Mouse (Mus musculus): ENCODE results near the gene Klf14.

Klf14 gene

DNA sequence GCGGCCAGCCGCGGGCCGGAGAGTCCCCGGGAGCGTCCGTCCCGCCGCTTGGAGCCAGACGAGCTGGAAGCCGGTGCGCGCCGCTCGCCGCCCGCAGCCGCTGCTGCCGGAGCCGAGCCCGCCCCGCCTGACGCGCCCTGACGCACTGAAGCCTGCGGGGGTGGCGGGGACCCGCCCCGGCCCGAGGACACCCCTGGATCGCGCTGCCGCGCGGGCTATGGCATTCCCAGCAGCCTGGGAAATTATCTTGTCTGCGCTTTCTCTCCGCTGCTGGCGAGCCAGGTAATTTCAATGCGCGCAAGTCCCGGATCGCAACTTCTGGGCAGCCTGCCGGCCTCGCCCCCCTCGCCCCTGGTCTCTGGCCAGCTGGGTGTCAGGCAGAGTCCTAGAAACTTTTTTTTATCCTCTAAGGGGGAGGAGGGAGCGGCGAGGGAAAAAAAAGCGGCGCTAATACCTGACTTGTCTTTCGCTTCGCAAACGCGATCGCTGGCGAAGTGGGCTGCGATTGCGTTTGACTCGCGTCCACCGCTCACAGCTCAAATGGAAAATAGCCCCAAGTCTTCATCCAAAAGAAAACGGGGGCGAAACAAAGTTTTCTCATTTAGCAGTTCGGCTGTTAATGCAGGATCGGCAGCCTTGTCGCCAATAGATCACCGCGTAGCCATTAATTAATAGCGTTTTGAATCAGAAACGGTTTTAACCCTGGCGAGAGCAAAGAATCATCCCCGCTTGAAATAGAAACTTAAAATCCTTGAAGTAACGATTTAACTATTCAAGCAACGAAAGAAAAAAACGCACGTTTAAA is at the start of gene Klf14:
Gene Klf14 (minus strand): TSS at position 343 of the 805 bp plus-strand sequence.
- in situ Hi-C loops (cut with MboI, MseI): loop anchor here (5.0 kb wide), 1 partner anchor 52 kb away; no protein-coding TSS in a partner anchor

DNA sequence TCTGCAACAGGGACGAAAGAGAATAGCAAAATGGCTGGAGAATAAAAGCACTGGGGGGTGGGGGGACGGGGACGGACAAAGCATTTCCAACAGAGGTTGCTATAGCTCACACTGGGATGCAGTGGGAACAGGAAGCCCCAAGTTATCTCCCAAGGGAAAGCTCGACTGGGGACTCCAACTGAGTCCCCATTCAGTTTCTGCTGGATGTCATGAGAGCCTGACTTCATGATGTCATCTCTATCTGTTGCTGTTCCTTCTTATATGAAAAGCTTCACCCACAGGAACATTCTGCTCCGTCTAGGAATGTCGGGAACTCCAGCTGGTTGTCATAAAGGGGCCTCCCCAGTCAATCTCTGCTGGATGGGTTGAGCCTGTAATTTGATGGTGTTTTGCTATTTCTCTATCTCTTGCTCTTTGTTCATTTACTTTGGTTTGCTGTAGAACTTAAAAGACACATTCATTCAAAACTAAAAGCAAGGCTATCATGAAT is 47.3 kb upstream of the Klf14 start:
- in situ Hi-C loops (cut with MboI, MseI): no loop called here

DNA sequence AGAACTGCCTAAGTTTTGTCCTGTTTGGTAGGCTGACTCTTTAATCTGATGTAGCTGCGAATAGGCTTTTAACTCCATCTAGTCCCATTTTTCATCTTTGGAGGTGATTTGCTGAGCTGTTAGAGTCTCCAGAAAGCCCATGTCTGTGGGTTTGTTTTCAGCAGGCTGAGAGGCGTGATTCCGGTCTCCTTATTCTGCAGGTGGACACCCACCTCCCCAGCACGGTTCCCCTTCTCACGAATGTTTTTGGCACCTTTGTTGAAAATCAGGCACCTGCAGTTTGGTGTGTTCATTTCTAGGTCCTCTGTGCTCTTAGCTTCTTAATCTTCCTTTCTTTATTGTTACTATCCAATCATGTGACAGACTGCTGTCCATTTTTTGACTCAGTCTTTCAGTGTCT is 27.5 kb upstream of the Klf14 start:
- in situ Hi-C loops (cut with MboI, MseI): loop anchor here (10.0 kb wide), 1 partner anchor 242 kb away; no protein-coding TSS in a partner anchor

DNA sequence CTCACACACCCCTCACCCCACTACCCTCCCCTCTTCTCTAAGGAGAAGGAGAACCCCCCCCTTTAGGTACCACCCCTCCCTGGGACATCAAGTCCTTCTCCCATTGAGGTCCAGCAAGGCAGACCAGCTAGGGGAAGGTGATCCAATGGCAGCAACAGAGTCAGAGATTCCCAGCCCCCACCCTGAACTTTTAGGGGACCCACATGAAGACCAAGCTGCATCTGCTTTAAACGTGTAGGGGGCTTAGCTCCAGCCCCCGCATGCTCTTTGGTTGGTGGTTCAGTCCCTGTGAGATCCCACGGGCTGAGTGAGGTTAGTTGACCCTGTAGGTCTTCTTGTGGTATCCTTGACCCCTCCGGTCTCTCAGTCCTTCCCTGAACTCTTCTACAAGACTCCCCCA is 24.1 kb upstream of the Klf14 start:
- in situ Hi-C loops (cut with MboI, MseI): loop anchor here (5.0 to 10.0 kb wide), 2 partner anchors 238 to 581 kb away; partner anchors contain the start of gene Klhdc10

DNA sequence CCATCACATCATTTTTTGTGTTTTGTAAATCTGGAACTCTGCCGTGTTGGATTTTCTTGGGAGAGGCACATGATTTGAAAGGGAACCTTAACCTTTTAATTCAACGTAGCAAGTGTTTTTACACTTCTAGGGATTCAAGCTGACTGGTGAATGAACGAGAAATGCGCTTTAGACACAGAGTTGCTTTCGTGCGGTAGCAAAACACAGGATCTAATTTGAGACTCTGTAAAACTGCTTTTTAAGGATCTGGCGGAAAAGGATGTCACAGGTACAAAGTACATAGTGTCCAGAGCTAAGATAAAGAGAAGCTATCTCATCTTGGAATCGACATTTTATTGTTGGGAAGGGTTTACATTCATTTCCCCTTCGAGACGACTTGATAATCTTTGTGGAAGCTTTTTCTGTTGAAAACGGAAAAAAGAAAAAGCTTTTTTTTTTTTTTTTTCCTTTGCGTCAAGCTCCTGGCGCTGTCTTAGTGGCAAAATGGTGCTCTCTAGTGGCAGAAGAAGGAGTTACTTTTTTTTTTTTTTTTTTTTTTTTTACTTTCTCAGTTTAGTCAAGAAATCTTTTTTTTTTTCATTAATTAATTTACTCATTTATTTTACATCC is 23.6 kb upstream of the Klf14 start:
- in situ Hi-C loops (cut with MboI, MseI): loop anchor here (5.0 to 10.0 kb wide), 2 partner anchors 238 to 580 kb away; partner anchors contain the start of gene Klhdc10

DNA sequence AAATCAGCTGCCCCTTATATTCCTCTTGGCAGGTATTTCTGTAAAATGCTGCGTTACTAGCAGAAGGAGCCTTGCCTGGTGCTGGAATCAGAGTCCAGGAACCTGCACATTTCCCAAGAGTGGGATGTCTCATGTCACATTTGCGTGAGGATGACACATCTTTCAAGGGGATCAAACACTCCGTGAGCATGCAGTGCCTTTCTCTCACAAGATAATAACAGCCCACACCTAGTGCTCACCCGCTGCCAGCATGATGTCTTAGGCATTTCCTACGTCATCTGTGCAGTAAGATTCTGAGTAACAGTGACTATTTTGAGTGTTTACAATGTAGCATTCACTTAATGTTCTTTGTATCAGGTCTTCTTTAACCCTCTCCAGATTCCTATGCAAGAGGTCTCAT is 22.5 kb upstream of the Klf14 start:
- in situ Hi-C loops (cut with MboI, MseI): loop anchor here (5.0 to 10.0 kb wide), 2 partner anchors 237 to 579 kb away; partner anchors contain the start of gene Klhdc10

DNA sequence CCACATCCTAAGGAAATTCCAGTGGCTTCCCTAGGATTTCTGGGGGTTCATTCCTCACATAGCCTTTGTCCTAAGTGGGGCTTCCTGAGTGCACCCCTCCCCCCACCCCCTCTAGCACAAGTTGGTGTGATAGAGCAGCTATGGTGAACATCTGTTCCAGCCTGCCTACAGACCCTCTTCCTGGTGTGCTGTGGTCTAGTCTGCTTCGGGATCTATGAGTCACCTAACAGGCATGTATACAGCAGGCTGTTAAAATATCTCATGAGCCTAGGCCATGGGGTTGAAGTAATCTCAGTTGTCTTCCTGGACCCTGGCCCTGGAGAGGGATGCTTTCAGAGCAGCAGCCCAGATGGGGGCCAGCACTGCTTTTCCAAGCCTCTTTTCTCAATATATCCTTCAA is 19.7 kb upstream of the Klf14 start:
- in situ Hi-C loops (cut with MboI, MseI): no loop called here

DNA sequence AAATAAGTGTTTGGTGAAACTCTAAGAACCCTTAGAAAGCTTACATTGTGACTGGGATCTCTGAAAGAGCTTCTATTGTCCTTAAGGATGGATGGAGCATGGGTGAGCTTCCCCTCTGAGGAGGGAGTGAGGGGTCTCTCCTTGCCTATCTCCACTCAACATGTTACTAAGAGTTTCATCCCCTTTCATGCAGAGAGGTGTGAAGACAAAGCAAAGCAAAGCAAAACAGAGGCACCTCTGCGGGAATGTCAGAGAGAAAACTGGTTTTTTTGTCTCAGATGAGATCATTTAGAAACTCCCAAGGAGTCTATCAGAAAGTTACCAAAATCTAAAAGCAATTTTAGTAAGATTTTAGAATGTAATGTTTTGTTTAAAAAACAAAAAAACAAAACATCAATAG is 13.2 kb upstream of the Klf14 start:
- in situ Hi-C loops (cut with MboI, MseI): no loop called here

DNA sequence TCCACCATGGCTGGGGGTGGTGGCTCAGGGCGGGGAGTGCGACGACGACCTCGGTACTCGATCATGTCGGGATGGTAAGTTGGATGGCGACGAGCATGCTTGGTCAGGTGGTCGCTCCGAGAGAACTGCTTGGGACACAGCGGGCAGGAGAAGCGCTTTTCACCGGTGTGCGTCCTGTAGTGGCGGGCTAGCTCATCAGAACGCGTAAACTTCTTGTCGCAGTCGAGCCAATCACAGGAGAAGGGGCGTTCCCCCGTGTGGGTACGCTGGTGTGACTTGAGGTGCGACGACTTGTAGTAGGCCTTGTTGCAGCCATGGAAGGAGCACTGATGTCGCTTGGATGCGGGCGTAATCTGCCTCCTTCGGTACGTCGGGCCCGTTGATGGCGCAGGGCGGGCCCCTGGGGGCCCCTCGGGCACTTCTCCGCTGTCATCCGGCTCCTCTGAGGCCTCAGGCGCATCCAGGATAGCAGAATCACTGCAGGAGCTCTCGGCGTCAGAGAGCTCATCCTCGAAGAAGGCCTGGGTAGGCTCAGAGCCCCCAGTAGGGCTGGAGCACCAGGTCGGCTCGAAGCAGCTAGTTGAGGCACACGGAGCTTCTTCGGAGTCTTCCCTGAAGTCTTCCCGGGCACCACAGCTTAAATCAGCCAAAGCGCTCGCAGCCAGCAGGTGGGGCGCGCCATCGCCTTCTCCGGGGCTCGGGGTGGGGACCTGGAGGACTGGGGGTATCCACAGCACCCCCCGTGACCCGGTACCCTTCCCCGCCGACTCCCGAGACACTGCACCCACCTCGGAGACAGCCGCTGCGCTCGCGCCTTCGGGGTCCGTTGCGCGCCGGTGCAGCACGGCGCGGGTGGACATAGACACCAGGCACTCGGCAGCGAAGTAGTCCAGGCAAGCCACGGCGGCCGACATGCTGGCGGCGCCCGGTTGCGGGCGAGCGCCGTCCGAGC is 818 bp downstream of the Klf14 start:
- in situ Hi-C loops (cut with MboI, MseI): loop anchor here (5.0 kb wide), 1 partner anchor 51 kb away; no protein-coding TSS in a partner anchor

DNA sequence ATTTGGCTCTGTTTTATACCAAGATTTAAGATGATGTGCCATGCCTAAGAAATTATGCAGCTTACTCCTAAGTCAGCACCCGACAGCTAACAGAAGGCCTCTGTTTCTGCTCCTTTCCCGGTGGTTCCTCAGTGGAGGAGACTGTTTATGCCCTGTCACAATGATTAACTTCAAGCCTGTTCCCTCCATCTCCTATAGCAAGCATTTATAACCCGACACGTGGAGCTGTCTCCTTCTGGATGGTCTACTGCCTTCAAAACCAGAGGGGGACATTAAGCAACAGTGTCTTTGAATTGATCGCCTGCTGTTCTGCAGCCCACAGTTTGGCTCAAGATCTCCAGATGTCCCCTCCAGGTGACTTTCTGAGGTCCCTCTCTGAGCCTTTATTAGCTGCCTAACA is 19.6 kb downstream of the Klf14 start:
- in situ Hi-C loops (cut with MboI, MseI): loop anchor here (5.0 kb wide), 1 partner anchor 503 kb away; no protein-coding TSS in a partner anchor

DNA sequence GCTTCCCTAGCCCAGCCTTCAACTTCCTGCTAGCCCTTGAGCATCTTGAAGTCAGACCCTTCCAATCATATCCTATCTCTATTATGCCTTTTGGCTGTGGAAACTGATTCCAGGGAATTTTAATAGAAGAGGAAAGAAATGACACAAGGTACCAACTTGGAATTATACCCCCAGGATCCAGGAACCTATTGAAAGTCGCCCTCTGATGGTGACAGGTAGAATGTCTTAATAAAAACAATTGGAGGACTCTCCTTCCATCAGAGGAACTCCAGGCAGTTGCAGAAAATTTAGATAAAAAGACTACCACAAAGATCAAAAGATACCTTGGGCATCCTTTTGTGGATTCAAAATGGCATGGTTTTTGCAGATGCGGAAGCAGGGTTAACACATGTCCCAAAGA is 36.1 kb downstream of the Klf14 start:
- in situ Hi-C loops (cut with MboI, MseI): no loop called here

DNA sequence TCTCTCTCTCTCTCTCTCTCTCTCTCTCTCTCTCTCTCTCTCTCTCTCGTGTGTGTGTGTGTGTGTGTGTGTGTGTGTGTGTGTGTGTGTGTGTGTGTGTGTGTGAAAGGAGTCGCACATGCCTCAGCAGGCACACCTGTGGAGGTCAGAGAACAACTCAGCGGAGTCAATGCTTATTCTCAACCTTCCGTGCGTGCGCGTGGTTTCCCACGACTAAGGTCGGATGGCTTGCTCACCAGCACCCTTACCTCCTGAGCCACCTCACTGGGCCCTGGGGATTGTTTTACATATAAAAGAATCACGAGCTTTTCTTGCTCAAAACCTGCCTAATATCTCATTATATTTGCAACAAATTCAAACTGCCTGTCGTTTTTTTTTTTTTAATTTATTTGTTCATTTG is 37.1 kb downstream of the Klf14 start:
- in situ Hi-C loops (cut with MboI, MseI): no loop called here

DNA sequence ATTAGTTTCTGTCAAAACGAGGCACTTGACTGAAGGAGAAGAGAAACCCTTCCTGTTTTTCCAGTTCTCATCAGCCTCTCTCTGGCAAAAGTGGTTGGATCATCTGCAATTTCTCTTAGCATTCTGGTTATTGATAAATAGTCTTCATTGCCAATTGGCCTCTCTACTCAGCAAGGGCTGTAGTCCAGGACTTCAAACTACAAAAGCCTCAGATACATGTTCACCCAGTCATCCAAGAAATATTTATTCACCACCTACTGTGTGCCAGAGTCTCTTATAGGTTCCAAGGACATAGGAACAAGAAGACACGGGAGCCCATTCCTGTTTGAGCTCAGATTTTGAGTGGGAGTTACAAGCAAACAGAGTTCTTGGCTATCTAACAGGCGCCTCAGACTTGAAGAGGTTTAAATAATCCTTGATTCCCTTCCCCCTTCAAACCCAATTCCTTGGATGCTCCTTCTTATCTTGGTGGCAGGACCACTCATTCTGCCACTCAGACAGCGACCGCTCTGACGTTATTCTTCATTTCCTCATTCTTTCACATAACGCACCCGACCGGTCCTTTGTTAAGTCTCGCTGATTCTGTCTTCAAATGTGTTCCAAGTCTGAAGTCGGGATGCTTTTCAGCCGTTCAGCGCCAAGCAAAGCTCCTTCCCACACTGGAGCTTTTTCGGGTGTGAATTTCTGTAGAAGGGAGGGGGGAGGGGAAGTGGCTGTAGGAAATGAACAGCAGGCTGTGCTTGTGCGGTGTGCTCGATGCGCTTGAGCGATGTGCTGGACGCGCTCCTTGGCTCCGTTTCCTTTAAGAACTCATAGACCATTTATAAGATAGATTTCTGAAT is 37.8 kb downstream of the Klf14 start:
- in situ Hi-C loops (cut with MboI, MseI): no loop called here

DNA sequence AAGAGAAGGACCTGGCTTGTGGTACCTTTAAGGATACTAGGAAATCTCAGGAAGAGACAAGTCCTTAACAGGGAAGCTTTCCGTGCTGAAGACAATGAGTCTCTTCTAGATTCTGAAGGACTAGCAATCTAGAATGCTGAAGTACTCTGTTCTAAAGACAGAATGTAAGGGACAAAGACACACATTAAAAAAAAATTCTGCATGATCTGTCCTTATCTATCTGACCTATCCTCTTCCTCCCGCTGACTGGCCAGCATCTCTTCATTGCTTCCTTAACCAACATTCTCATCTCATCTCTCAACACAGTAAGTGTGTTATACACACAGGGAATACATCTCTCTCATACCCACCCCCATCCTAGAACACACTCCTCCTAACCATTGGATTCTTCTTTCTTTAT is 43.4 kb downstream of the Klf14 start, which contains the start of gene Tsga13:
Gene Tsga13 (minus strand): TSS at position 101 of the 400 bp plus-strand sequence.
- in situ Hi-C loops (cut with MboI, MseI): no loop called here

DNA sequence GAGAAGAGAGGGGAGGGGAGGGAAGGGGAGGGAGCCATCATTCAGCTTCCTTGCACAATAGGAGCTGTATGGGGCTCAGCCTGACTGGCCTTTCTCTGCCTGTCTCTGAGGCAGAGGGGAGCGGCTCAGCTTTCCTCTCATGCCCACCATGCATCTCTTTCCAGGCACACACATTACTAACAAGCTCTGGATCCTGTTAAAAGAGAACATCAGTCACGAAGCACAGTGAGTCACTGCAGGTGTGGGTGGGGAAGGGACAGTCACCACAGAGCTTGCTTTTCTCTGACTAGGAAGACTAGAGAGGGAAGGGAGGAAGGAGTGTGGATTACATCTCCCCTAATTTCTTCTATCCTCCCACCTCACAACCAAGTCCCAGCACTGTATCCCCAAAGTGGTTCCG is 50.9 kb downstream of the Klf14 start:
- in situ Hi-C loops (cut with MboI, MseI): loop anchor here (5.0 kb wide), 1 partner anchor 49 kb away; the partner anchor contains the start of gene Klf14

Data from T-helper 1 cell (primary cell).